Mouse (Mus musculus) spleen, postnatal 10 days (tissue): ENCODE data around the gene Lrrc32.

ENCODE experiments used
- DNase-seq, 2 experiments: peaks; one replicate each; pipeline ENCODE4 v3.0.0; 2021 to 2022; ENCODE audit warnings: low spot score in 2 of 2

The Lrrc32 gene

GRCm38 (mm10) chr7:98544556-98544955, 55.5 kb downstream of the Lrrc32 start:
- no peak for DNase-seq

GRCm38 (mm10) chr7:98548839-98549238, 59.8 kb downstream of the Lrrc32 start:
- no peak for DNase-seq

GRCm38 (mm10) chr7:98550596-98550995, 61.5 kb downstream of the Lrrc32 start:
- no peak for DNase-seq

- no peak for DNase-seq
Measured at GRCm38 (mm10) chr7:98551041-98551440, 62.0 kb downstream of the Lrrc32 start.
